Mouse (Mus musculus): Measurements from ENCODE around the gene Golga5. TPM values are rescaled to one million over a fixed set of nuclear protein-coding genes. Genes with fewer than 3 reads are reported as not detected.

Gene Golga5
- 40.3 and 41.3 TPM in 2 replicates for polyA plus RNA-seq (2015; fragmentation: Nextera tagmentation; extraction: Ambion mirVana)

DNA sequence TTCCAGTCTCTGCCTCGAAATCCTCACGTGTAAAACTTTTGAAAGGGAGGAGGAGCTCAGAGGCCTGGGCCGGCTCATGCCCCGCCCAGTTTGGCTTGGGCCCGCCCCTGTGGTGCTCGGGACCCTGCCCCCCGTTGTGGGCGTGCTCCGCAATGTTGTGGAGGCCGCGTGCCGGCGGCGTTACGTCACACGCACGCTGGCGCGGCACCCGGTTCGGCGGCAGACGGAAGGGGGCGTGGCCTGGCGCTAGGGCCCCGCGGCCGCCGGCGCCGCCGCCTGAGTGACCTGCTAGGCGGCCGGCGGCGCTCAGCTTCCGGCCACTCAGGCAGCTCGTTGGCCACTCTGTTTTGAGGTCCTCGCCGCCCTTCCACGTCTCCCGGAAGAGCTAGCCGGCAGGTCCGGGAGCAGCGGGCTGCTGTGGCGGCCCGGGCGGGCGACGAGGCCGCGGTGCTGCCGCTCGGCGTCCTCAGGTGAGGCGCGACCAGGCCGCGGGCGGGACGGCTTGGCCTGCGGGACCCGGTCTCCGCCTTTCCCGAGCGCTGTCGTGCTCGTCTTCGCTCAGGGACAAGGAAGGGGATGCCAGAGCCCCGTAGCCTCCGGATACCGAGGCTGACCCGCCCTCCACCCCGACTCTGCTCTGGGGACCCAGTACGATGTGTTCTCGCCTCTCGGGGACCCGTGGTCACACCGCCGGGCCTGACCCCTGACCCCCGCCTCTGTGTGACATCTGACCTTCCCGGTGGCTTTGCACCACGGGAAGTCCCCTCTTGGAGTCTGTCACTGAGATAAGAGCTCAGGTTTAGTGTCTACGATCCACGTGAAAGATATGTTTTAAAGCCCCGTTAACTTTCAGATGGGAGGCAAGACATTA lies at the start of gene Golga5:
Gene Golga5, plus strand, starts transcription at position 242 of the 871 bp plus-strand sequence.
- Histone ChIP-seq H3K27ac (peak within 1 kb of the TSS; percentile 74), H3K4me1 (peaks cover 7% of the 10 kb centered on the region), H3K36me3 (peaks cover 19% of the 10 kb centered on the region), H3K9me3 (no peaks in the 10 kb centered on the region), H3K9ac (peak within 1 kb of the TSS; percentile 94), H3K4me2 (peak within 1 kb of the TSS; percentile 85), H3K4me3 (peak within 1 kb of the TSS; percentile 96), H3K27me3 (no peaks in the 10 kb centered on the region)
- ATAC-seq (ENCODE audit: insufficient number of reproducible peaks, insufficient read depth, low FRiP score, low TSS enrichment, low read depth), result peak; percentile 99
- under 1% methylated on average over 86 of the region's 86 CpGs for WGBS

DNA sequence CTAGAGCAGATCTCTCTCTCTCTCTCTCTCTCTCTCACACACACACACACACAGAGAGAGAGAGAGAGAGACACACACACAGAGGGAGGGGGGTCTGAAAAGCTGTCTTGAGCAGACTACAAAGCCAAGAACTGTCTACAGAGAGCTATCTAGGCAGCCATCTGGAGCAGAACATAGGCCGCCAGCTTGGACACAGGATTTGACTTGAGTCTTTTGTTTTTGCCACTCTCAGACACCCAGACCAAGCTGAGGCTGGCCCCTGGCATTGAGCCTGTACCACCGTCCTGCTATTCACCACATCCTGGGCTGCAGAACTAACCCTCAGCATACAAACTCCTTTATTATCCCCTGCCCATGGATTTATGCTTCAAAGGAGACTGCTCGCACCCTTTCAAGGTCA lies 49.4 kb upstream of the Golga5 start:
- no peak overlapping the region for H3K9ac ChIP-seq
- no peak for ATAC-seq (ENCODE audit: insufficient number of reproducible peaks, insufficient read depth, low FRiP score, low TSS enrichment, low read depth)
- peaks cover 21% of the 10 kb centered on the region for H3K36me3 ChIP-seq
- no peaks in the 10 kb centered on the region for H3K27me3 ChIP-seq
- H3K9me3 ChIP-seq, result no peaks in the 10 kb centered on the region
- H3K4me3 ChIP-seq, result no peak overlapping the region
- H3K4me1 ChIP-seq, result peaks cover 10% of the 10 kb centered on the region; the same call in 1 of the 2 replicates
- H3K4me2 ChIP-seq, result no peak overlapping the region
- 0 out of 2 replicates have a peak overlapping the region, but pooled peaks have one; percentile 8 for H3K27ac ChIP-seq
- 66% methylated on average over 3 of the region's 3 CpGs for WGBS

DNA sequence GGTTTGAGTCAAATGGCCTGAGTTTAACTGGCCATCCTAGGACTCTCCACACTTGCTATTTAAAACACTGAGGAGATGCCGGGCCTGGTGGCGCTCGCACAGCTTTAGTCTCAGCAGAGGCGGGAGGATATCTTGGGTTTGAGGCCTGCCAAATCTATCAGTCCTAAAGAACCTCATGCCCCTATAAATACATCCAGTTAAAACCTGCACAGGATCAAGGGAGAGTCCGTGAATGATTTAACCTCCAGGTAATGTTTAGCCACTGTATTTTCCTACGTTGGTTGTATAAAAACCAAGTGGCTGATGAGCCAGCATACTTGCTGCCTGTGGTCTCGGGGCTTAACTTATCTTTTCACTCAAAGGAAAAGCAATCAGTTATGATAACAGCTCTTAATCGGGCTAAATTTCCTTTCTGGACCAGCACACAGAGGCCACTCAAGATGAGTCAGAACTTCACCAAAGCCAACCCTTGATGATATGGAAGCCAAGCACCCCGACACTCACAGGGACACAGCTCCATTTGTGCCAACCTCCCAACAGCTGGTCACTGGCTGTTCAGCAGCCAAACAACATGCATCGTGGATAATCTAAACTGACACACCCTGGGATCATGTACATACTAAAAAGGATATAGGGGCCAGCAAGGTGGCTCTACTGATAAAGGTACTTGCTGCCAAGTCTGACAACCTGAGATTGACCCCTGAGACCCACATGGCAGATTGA lies 48.6 kb upstream of the Golga5 start:
- Histone ChIP-seq H3K9me3 (no peaks in the 10 kb centered on the region), H3K36me3 (peaks cover 21% of the 10 kb centered on the region), H3K4me2 (no peak overlapping the region), H3K4me3 (no peak overlapping the region), H3K27me3 (no peaks in the 10 kb centered on the region), H3K9ac (no peak overlapping the region), H3K27ac (no peak overlapping the region), H3K4me1 (peaks cover 18% of the 10 kb centered on the region; the same call in 1 of the 2 replicates)
- no peak for ATAC-seq (ENCODE audit: insufficient number of reproducible peaks, insufficient read depth, low FRiP score, low TSS enrichment, low read depth)
- 93% methylated on average over 10 of the region's 10 CpGs for WGBS

DNA sequence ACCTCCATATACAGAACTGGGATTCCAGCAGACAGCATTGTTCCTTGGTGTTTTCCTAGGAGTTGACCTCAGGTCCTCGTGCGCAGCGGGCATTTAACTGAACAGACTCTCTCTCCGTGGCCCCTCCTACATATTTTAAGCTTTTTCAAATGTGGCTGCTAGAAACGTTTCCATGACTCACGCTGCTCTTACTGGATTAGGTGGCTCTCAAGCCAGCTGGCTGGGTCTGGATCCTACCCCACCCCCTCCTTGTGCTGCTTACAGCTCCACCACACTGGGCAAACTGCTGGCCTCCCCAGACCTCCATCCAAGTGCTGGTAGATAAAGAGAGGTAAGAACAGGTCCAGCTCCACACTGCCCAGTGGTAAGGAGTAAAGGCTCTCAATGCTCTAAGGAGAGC lies 46.9 kb upstream of the Golga5 start:
- Histone ChIP-seq H3K4me1 (peaks cover 9% of the 10 kb centered on the region; the same call in 1 of the 2 replicates), H3K4me3 (no peak overlapping the region), H3K27me3 (no peaks in the 10 kb centered on the region), H3K9ac (no peak overlapping the region), H3K36me3 (peaks cover 26% of the 10 kb centered on the region), H3K27ac (no peak overlapping the region), H3K4me2 (no peak overlapping the region), H3K9me3 (no peaks in the 10 kb centered on the region)
- 83% methylated on average over 6 of the region's 6 CpGs for WGBS
- no peak for ATAC-seq (ENCODE audit: insufficient number of reproducible peaks, insufficient read depth, low FRiP score, low TSS enrichment, low read depth)

DNA sequence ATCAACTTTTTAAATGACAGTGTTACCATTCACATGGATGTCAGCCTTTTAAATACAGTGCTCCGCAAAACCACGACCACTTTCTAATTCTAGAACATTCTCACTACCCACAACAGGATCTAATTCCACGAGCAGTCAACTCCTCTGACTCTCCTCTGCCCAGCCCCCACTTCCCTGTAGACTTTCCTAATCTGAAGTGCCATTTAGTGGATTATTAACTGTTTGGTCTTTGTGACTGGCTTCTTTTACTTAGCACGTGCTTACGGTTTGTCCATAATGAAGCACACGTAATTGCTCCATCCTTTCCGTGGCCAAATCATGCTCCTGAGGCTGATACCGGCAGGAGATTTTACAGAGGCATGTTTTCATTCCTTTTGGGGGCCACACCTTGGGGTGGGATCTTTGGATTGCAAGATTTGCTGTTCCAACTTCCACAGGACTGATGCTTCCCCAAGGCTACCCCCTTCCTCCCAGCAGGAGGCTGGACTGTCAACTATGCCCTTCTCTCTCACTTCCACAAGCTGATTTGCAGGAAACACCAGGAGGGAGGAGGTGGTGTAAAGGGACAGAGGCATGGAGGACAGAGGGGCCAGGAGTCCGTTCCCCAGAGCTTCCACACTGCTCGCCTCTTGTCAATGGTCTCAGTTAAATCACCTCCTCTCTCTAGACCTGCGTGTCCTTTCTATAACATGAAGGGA lies 46.2 kb upstream of the Golga5 start:
- no peaks in the 10 kb centered on the region for H3K27me3 ChIP-seq
- peaks cover 26% of the 10 kb centered on the region for H3K36me3 ChIP-seq
- H3K27ac ChIP-seq, result no peak overlapping the region
- ATAC-seq (ENCODE audit: insufficient number of reproducible peaks, insufficient read depth, low FRiP score, low TSS enrichment, low read depth), result no peak
- no peaks in the 10 kb centered on the region for H3K9me3 ChIP-seq
- 87% methylated on average over 11 of the region's 11 CpGs for WGBS
- no peak overlapping the region for H3K4me2 ChIP-seq
- H3K4me3 ChIP-seq, result no peak overlapping the region
- peaks cover 9% of the 10 kb centered on the region; the same call in 1 of the 2 replicates for H3K4me1 ChIP-seq
- H3K9ac ChIP-seq, result no peak overlapping the region

DNA sequence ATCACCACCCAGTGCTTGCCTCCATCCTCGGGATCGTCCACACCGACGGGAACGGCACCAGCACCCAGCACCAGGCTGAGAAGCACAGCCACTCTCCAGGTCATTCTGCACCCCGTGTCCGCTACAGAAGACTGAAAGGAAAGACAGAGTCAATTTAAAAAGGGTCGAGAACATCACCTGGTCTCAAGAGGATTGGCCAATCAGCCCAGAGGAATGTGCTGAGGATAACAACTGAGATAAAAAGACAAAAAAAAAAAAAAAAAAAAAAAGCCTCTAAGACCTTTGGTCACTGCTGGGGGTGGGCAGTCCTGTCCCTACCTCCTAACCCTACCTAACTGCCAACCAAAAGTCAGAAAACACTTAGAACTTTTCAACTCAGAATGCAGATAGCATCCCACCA lies 45.3 kb upstream of the Golga5 start:
- WGBS, result 90% methylated on average over 8 of the region's 8 CpGs
- Histone ChIP-seq H3K27me3 (no peaks in the 10 kb centered on the region), H3K4me3 (no peak overlapping the region), H3K4me2 (no peak overlapping the region), H3K36me3 (peaks cover 26% of the 10 kb centered on the region), H3K9me3 (no peaks in the 10 kb centered on the region), H3K4me1 (peaks cover 9% of the 10 kb centered on the region; the same call in 1 of the 2 replicates), H3K27ac (no peak overlapping the region), H3K9ac (no peak overlapping the region)
- ATAC-seq (ENCODE audit: insufficient number of reproducible peaks, insufficient read depth, low FRiP score, low TSS enrichment, low read depth), result no peak

DNA sequence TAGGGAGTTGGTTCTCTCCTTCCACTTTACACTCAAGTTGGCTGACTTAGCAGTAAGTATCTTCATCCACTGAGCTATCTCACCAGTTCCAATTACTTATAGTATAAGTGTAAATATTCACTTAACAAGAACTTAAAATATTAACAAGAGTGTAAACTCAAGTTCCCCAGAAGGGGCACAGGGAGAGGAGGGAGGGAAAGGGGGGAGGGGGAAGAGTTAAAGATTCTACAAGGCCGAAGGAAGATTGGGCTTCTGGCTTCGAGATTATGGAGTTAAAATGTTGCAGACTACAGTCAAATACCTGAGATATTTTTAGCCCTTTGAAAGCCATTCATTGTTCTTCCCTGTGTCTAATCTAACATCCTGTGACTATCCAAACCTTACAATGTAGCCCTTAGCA lies 44.5 kb upstream of the Golga5 start:
- WGBS, result 58% methylated on average over 2 of the region's 2 CpGs
- Histone ChIP-seq H3K9me3 (no peaks in the 10 kb centered on the region), H3K4me1 (peaks cover 9% of the 10 kb centered on the region; the same call in 1 of the 2 replicates), H3K4me2 (no peak overlapping the region), H3K27me3 (no peaks in the 10 kb centered on the region), H3K36me3 (peaks cover 26% of the 10 kb centered on the region), H3K9ac (no peak overlapping the region), H3K4me3 (no peak overlapping the region), H3K27ac (no peak overlapping the region)
- ATAC-seq (ENCODE audit: insufficient number of reproducible peaks, insufficient read depth, low FRiP score, low TSS enrichment, low read depth), result no peak

DNA sequence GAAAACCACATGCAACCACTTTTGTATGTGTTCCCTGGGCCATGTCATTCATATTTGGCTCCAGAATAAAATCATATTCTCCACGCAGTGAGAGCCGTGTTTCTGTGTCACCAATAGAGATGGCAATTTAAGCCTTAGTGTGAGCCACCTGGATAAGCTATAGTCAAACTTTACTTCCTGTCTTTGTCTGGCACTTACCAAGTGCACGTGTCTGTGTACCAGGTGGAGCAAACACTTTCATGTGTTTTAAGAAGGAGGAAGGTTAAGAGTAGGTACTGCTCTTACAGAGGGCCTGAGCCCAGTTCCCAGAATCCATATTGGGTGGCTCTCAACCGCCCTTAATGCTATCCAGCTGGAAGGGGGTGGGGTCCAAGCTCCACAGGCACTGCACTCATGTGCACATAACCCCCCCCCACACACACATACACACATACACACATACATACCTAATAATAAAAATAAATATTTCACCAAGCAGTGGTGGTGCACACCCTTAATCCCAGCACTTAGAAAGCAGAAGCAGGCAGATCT lies 43.8 kb upstream of the Golga5 start:
- no peaks in the 10 kb centered on the region for H3K27me3 ChIP-seq
- peaks cover 26% of the 10 kb centered on the region for H3K36me3 ChIP-seq
- ATAC-seq (ENCODE audit: insufficient number of reproducible peaks, insufficient read depth, low FRiP score, low TSS enrichment, low read depth), result no peak
- no peak overlapping the region for H3K4me2 ChIP-seq
- H3K9ac ChIP-seq, result no peak overlapping the region
- no peak overlapping the region for H3K27ac ChIP-seq
- H3K4me1 ChIP-seq, result peaks cover 9% of the 10 kb centered on the region; the same call in 1 of the 2 replicates
- WGBS, result 35% methylated on average over 4 of the region's 4 CpGs
- H3K4me3 ChIP-seq, result no peak overlapping the region
- H3K9me3 ChIP-seq, result no peaks in the 10 kb centered on the region

DNA sequence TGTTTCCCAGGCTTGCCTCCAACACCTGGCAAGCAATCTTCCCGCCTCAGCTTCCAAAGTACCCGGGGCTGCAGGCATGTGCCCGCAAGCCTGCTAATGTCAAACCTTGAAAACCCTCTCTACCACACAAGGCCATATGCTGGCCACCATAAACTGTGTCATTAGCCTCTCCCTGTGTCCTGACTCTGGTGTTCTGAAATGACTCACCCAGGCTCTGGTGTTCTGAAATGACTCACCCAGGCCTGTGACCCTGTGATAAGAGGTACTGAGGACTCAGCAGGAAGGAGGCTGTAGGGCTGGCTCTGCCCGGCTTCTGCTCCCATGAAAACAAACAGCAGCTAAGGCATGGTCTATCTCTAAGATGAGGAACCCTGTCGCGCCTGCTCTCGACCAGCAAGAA lies 42.6 kb upstream of the Golga5 start:
- Histone ChIP-seq H3K9me3 (no peaks in the 10 kb centered on the region), H3K27me3 (no peaks in the 10 kb centered on the region), H3K4me1 (peaks cover 9% of the 10 kb centered on the region; the same call in 1 of the 2 replicates), H3K4me3 (no peak overlapping the region), H3K4me2 (no peak overlapping the region), H3K36me3 (peaks cover 22% of the 10 kb centered on the region), H3K9ac (no peak overlapping the region), H3K27ac (no peak overlapping the region)
- 93% methylated on average over 7 of the region's 7 CpGs for WGBS
- no peak for ATAC-seq (ENCODE audit: insufficient number of reproducible peaks, insufficient read depth, low FRiP score, low TSS enrichment, low read depth)

DNA sequence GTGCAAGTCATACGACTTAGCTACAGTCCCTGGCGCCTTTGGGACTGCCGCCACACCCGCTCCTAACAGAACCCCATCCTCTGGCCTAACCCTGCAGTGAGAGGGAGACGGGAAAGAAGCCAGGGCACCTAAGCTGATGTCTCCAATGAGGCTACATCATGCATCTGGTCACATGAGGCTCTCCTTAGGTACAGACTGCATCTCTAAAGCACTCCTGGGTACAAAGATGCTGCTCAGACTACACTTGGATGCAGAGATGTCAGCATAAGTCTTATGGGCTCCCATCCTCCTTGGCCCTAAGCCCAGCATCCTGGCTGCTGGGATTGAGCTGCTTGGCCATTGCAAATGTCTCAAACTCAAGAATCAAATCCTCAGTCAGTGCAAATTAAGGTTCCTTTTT lies 39.3 kb upstream of the Golga5 start:
- H3K4me1 ChIP-seq, result peaks cover 12% of the 10 kb centered on the region
- WGBS, result 94% methylated on average over 5 of the region's 5 CpGs
- H3K9me3 ChIP-seq, result no peaks in the 10 kb centered on the region
- peaks cover 5% of the 10 kb centered on the region for H3K36me3 ChIP-seq
- H3K27ac ChIP-seq, result no peak overlapping the region
- no peaks in the 10 kb centered on the region for H3K27me3 ChIP-seq
- H3K4me2 ChIP-seq, result no peak overlapping the region
- no peak overlapping the region for H3K9ac ChIP-seq
- H3K4me3 ChIP-seq, result no peak overlapping the region
- ATAC-seq (ENCODE audit: insufficient number of reproducible peaks, insufficient read depth, low FRiP score, low TSS enrichment, low read depth), result no peak

DNA sequence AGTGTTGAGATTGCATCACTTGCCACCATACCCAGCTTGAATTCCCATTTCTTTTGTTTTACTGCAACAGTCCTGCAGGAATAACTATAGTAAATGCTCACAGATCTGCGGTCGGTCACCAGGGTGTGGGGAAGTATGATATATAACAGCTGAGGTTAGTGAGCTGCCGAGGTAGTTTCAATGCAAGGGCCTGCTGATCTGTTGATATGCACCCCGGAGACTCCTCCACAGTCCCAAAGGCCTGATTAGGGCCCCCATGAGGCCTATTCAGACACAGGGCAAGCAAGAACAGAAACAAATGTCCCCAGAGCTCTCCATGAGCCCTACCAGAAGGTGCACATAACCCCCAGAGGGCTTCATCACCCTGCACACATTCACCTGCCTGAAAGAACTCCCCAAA lies 38.7 kb upstream of the Golga5 start:
- ATAC-seq (ENCODE audit: insufficient number of reproducible peaks, insufficient read depth, low FRiP score, low TSS enrichment, low read depth), result no peak
- Histone ChIP-seq H3K9me3 (no peaks in the 10 kb centered on the region), H3K27me3 (no peaks in the 10 kb centered on the region), H3K4me2 (no peak overlapping the region), H3K4me1 (peaks cover 6% of the 10 kb centered on the region), H3K36me3 (peaks cover 5% of the 10 kb centered on the region), H3K4me3 (no peak overlapping the region), H3K27ac (no peak overlapping the region), H3K9ac (no peak overlapping the region)
- 88% methylated on average over 4 of the region's 4 CpGs for WGBS

Data from embryonic facial prominence, embryonic 13.5 days (tissue).